Mouse (Mus musculus) ES-CJ7 (cell line): ENCODE measurements at regions not wholly inside any gene's neighbourhood (a gene's known extent, or its start where the extent isn't known, plus 50 kb on each side); places are given as distances from the start of the nearest gene placed in this dataset.
A peak's percentile ranks its signal among the peaks of the same experiment; 100 is the strongest.

ENCODE experiments used
- DNase-seq: peaks from one replicate; pipeline ENCODE4 v3.0.0; 2011; ENCODE audit warnings: low read depth, low spot score

DNA sequence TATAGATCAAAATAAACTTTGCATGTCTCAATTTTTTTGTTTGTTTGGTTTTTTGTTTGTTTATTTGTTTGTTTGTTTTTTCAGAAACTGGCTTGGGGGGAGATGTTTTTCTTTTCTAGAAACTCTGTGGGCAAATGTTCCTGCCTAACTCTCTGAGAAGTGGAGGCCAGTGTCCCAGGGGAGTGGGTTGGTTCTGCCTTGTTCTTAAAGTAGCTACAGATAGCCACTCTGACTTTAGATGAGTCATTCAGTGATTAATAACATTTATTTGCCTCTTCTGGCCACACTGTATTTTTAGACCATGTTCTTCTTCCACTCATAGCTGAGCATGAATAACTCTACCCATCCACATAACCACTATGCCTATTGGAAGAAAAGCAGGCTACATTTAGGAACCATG lies 405.6 kb upstream of the Adamts16 start:
- DNase-seq, result no peak

- DNase-seq, result no peak
Measured at GRCm38 (mm10) chr13:71245326-71245725, 403.7 kb upstream of the Adamts16 start.

DNA sequence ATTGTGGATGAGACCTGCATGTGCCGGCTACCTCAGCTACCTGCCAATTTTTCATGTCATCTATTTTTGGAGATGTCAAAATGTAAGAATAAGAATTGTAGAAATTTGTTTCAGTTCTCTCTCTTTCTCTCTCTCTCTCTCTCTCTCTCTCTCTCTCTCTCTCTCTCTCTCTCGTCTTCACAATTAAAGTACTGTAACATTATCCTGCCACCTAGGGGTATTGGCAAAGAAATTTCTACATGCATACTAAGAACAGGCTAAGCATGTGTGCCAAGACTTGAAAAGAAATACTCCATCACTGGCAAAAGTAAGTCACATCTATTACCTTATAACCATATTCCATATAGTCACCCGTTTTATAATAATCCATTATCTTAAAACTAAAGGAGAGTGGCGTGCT lies 398.2 kb upstream of the Adamts16 start:
- DNase-seq, result no peak

DNA sequence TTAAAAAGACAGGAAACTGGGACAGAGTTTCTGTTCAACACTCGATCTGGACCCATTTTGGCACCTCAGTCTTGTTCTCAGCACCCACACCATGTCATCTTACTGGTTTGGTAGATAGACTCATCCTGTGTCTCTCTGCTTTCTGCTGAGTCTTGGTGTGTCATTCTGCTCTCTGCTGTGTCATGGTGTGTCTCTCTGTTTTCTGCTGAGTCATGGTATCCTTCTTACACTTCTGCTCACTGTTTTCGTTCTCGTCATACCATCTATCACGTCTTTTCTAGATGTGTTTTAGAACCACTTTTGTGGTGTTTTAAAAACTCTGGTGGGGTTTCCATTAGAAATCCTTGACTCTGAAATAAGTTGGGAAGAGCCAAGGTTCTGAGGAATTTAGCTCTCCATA lies 393.7 kb upstream of the Adamts16 start:
- DNase-seq, result no peak

DNA sequence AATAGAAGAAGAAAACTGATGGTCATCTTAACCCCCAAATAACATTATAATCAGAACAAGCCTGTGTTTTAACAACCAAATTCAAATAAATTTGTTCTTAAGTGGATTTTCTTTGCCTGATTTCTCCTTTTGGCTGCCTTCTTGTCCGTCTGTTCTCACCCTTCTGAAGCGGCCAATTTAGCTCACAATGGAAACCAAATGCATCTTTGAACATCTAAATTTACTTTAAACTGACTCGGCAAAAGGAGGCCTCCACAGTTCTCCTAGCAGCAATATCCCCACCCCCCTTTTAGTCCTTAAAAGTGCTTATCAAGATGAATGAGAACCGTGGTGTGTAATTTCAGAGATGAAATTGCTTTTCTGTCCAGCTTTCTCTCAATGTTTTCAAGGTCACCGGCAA lies 389.6 kb upstream of the Adamts16 start:
- DNase-seq, result no peak

DNA sequence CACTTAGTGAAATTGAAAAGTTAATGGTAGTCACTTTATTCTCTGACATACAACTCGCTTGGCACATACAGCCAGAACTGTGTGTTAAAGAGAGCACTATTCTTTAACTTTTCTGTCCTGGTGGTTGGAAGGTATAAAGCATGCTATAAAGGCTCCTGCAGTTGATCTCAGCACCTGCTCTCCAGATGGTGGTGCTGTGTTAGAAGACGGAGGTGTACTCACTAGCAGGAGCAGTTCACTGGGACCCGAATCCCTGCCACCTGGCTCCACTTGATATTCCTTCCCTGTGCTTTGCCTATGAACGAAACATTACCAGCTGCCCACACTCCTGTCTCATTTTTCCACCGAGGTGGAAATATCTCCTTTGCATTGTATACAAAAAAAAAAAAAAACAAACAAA lies 373.2 kb upstream of the Adamts16 start:
- DNase-seq, result peak; percentile 30

DNA sequence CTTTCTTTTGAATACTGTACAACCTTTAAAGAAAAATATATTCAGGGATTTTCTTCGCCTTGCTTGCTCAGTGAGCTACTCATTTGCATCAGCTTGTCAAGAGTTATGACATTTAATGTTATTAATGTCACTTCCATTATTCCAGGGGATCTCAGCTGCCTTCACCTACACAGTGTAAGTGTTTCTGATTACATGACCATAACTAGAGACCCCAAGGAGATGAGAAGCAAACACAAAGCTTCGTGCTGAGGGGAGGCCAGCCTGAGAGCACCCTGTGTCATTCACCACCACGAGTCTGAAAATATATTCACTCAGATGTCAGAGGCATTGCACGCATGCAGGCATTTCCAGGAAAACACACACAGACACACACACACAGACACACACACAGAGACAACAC lies 369.8 kb upstream of the Adamts16 start:
- DNase-seq, result no peak

- DNase-seq, result no peak
Measured at GRCm38 (mm10) chr13:71210658-71211251, 369.1 kb upstream of the Adamts16 start.

DNA sequence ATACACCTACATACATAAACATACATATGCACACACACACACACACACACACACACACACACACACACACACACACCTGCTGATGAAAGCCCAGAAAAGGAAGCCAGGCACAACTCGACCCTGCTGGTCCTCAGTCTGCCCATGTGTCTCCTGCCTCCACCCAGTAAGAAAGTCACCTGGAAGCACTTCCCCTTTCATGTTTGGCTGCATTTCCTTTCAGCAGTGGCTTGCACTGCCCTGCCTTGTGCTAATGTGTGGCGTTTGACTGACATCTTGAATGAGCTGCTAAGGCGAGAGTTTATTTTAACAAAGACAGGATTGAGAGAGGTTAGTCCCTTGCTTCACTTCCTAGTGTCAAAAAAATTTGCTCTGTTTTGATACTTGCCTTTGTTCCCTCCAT lies 364.1 kb upstream of the Adamts16 start:
- DNase-seq, result no peak

DNA sequence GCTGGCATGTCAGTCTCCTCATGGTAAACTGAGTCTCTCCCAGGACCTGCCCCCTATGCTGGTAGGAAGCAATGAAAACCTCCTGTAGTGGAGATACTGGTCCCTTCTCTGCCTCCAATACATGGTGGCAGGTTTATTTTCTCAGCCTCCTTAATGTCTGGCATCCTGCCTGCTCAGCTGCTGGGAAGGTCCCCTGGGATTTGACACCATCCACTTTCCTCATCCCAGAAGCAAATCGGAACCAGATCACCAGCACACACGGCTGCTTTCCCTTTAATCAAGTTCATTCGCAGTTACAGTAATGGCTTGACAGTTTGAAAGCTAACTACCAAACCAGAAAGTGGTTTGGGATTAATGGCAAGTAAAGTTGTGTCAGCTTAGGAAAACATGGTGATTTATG lies 359.0 kb upstream of the Adamts16 start:
- no peak for DNase-seq

GRCm38 (mm10) chr13:71195675-71196074 lies 354.1 kb upstream of the Adamts16 start:
- DNase-seq, result no peak

- no peak for DNase-seq
Measured at GRCm38 (mm10) chr13:71184500-71184899, 342.9 kb upstream of the Adamts16 start.

- no peak for DNase-seq
Measured at GRCm38 (mm10) chr13:71179083-71179482, 337.5 kb upstream of the Adamts16 start.

DNA sequence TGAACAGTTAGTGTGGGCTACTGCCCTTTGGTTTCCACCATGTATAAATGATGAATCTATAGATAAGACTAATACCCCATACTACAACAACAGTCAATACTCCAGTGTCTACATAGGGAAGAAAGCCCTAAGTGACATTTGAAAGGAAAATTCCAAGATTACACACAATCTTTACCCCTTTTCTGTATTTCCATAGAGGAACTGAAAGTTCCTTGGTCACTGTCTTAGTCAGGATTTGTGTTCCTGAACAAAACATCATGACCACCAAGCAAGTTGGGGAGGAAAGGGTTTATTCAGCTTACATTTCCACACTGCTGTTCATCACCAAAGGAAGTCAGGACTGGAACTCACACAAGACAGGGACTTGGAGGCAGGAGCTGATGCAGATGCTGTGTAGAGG lies 332.7 kb upstream of the Adamts16 start:
- no peak for DNase-seq

- no peak for DNase-seq
Measured at GRCm38 (mm10) chr13:71166226-71166625, 324.6 kb upstream of the Adamts16 start.

- no peak for DNase-seq
Measured at GRCm38 (mm10) chr13:71165096-71165920, 323.7 kb upstream of the Adamts16 start.

GRCm38 (mm10) chr13:71164012-71164411 lies 322.4 kb upstream of the Adamts16 start:
- DNase-seq, result no peak

- DNase-seq, result no peak
Measured at GRCm38 (mm10) chr13:71162952-71163351, 321.3 kb upstream of the Adamts16 start.

DNA sequence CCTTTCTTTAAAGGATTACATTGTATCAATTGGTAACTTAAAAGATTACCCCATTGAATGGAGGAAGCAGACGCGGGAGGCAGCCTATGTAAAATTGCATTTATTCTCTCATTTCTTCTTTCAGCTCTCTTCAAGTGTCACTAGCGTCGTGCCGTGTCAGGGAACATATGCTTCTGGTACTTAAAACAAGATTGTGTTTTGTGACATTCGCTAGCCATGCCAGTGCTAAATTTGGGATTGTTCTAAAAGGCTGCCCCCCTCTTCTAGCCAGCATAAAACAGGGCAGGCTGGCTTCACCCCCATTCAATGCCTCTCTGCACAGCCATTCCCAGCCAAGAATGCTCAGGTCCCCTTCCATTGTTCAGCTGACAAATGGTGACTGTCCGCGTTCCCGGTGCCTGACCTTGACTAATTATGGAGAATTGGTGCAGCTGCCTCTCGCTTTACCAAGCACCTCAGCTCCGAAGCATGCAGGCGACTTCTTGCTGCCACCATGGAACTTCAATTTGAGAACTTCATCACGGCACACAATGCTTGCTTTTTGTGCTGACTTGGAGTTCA lies 316.8 kb upstream of the Adamts16 start:
- peak; percentile 3 for DNase-seq

GRCm38 (mm10) chr13:71157656-71158299 lies 316.2 kb upstream of the Adamts16 start:
- no peak for DNase-seq

GRCm38 (mm10) chr13:71150092-71150491 lies 308.5 kb upstream of the Adamts16 start:
- DNase-seq, result no peak

- no peak for DNase-seq
Measured at GRCm38 (mm10) chr13:71149303-71149696, 307.7 kb upstream of the Adamts16 start.
